Comparison of ENCODE assay signal across 8 mouse cellular contexts in genomic region chr13:49169448-49170207, GRCm38 (mm10). TPM values are rescaled to one million over a fixed set of nuclear protein-coding genes. Genes with fewer than 3 reads are reported as not detected.
DNase-seq lines count a peak whose midpoint lies in the region; ATAC-seq and TF ChIP-seq lines count a peak whose summit lies in the region.

No protein-coding gene starts in this region.

- 14% methylated on average over 17 of the region's 17 CpGs for WGBS in heart, embryonic 12.5 days
- 17% methylated on average over 17 of the region's 17 CpGs for WGBS in kidney, postnatal 0 days
- WGBS in liver, embryonic 12.5 days (ENCODE audit: insufficient replicate concordance) = 16% methylated on average over 17 of the region's 17 CpGs

- peaks cover 5% of the 10 kb centered on the region; the same call in 1 of the 2 replicates for H3K27me3 ChIP-seq in heart, embryonic 12.5 days (replicated peaks)
- no peaks in the 10 kb centered on the region for H3K27me3 ChIP-seq in kidney, postnatal 0 days (ENCODE audit: insufficient read depth, low read length)
- H3K27me3 ChIP-seq in liver, embryonic 12.5 days (replicated peaks) = peaks cover 22% of the 10 kb centered on the region; the same call in 1 of the 2 replicates
- H3K27me3 ChIP-seq in splenic B cell, adult 2 months (ENCODE audit: control insufficient read depth, insufficient read depth, low read length, poor library complexity, severe bottlenecking) = no peaks in the 10 kb centered on the region

- H3K36me3 ChIP-seq in heart, embryonic 12.5 days = no peaks in the 10 kb centered on the region
- H3K36me3 ChIP-seq in kidney, postnatal 0 days (ENCODE audit: insufficient read depth, low read length) = no peaks in the 10 kb centered on the region
- no peaks in the 10 kb centered on the region for H3K36me3 ChIP-seq in liver, embryonic 12.5 days
- H3K36me3 ChIP-seq in splenic B cell, adult 2 months (ENCODE audit: control insufficient read depth, insufficient read depth, low read length, poor library complexity, severe bottlenecking) = no peaks in the 10 kb centered on the region

- no peak overlapping the region for H3K4me3 ChIP-seq in embryonic fibroblast, embryonic 13.5 days (ENCODE audit: insufficient read depth, low read length)
- H3K4me3 ChIP-seq in heart, embryonic 12.5 days = no peak overlapping the region
- no peak overlapping the region for H3K4me3 ChIP-seq in kidney, postnatal 0 days (replicated peaks; ENCODE audit: low read depth, low read length)
- H3K4me3 ChIP-seq in liver, embryonic 12.5 days = no peak overlapping the region

- TF ChIP-seq POLR2A in embryonic fibroblast, embryonic 13.5 days (IDR thresholded peaks at IDR 0.05; ENCODE audit: low read depth, low read length) = no peak

- no peaks in the 10 kb centered on the region for H3K9me3 ChIP-seq in heart, embryonic 12.5 days (replicated peaks)
- no peaks in the 10 kb centered on the region for H3K9me3 ChIP-seq in kidney, postnatal 0 days (replicated peaks; ENCODE audit: low read length)
- H3K9me3 ChIP-seq in liver, embryonic 12.5 days (replicated peaks) = no peaks in the 10 kb centered on the region

- no peak overlapping the region for H3K4me2 ChIP-seq in heart, embryonic 12.5 days
- H3K4me2 ChIP-seq in kidney, postnatal 0 days (ENCODE audit: low read length) = no peak overlapping the region
- H3K4me2 ChIP-seq in liver, embryonic 12.5 days = no peak overlapping the region

- peak; percentile 81 for TF ChIP-seq CTCF in embryonic fibroblast, embryonic 13.5 days (IDR thresholded peaks at IDR 0.05; ENCODE audit: borderline replicate concordance, insufficient read depth, low read length)
- peak; percentile 96 for TF ChIP-seq CTCF in kidney, postnatal 0 days (IDR thresholded peaks at IDR 0.05; ENCODE audit: low read depth)

- ATAC-seq in heart, embryonic 12.5 days (ENCODE audit: insufficient number of reproducible peaks, low FRiP score) = peak; percentile 52; the same call in 1 of the 2 replicates
- peak; percentile 71 for ATAC-seq in kidney, postnatal 0 days (replicated peaks; ENCODE audit: low FRiP score, low read depth)
- ATAC-seq in liver, embryonic 12.5 days = 0 out of 2 replicates have a peak, but pooled peaks have one; percentile 49

- no peak overlapping the region for H3K9ac ChIP-seq in heart, embryonic 12.5 days
- H3K9ac ChIP-seq in kidney, postnatal 0 days (ENCODE audit: low read depth, low read length) = no peak overlapping the region
- no peak overlapping the region for H3K9ac ChIP-seq in liver, embryonic 12.5 days

- no peak overlapping the region for H3K27ac ChIP-seq in embryonic fibroblast, embryonic 13.5 days (ENCODE audit: insufficient read depth, low read length)
- no peak overlapping the region for H3K27ac ChIP-seq in heart, embryonic 12.5 days (ENCODE audit: poor library complexity, severe bottlenecking)
- H3K27ac ChIP-seq in kidney, postnatal 0 days = no peak overlapping the region
- no peak overlapping the region for H3K27ac ChIP-seq in liver, embryonic 12.5 days

- DNase-seq in 3134 (ENCODE audit: extremely low read depth, insufficient read length, low spot score) = peak; percentile 69
- peak; percentile 94 for DNase-seq in adrenal gland, postnatal 25 days
- peak; percentile 89 for DNase-seq in kidney, postnatal 0 days (ENCODE audit: low spot score)
- peak; percentile 89 for DNase-seq in neural tube, embryonic 10.5 days (ENCODE audit: extremely low spot score, low spot score)
- DNase-seq in splenic B cell, adult 2 months (ENCODE audit: low read depth, low spot score) = peak; percentile 75

- peaks cover 2% of the 10 kb centered on the region; the same call in 1 of the 2 replicates for H3K4me1 ChIP-seq in embryonic fibroblast, embryonic 13.5 days (ENCODE audit: control insufficient read depth, insufficient read depth, low read length)
- H3K4me1 ChIP-seq in heart, embryonic 12.5 days (replicated peaks) = peaks cover 18% of the 10 kb centered on the region
- no peaks in the 10 kb centered on the region for H3K4me1 ChIP-seq in kidney, postnatal 0 days (replicated peaks; ENCODE audit: insufficient read depth, low read length)
- no peaks in the 10 kb centered on the region for H3K4me1 ChIP-seq in liver, embryonic 12.5 days

RNA-seq across cellular contexts. Expression of gene Ninj1, which starts 17.7 kb away (rescaled TPM):
- total RNA-seq in adrenal gland, postnatal 25 days (2021) = 47.6 and 55.2 TPM in 2 replicates
- 27.6 and 28.6 TPM in 2 replicates for polyA plus RNA-seq in embryonic fibroblast, embryonic 13.5 days (2011; ENCODE audit: insufficient read length, low read depth, missing spikeins)
- polyA plus RNA-seq in heart, embryonic 12.5 days (2016; fragmentation: Nextera tagmentation; extraction: Ambion mirVana) = 51.0 and 55.8 TPM in 2 replicates
- polyA plus RNA-seq in kidney, postnatal 0 days (2015; fragmentation: Nextera tagmentation; extraction: Ambion mirVana) = 122 and 127 TPM in 2 replicates
- 41.5 and 42.6 TPM in 2 replicates for polyA plus RNA-seq in liver, embryonic 12.5 days (2016; fragmentation: Nextera tagmentation; extraction: Ambion mirVana)

RNA-seq across cellular contexts. Expression of gene Wnk2, which starts 21.8 kb away (rescaled TPM):
- total RNA-seq in adrenal gland, postnatal 25 days (2021) = 2.4 and 4.2 TPM in 2 replicates
- not detected in 2 replicates for polyA plus RNA-seq in embryonic fibroblast, embryonic 13.5 days (2011; ENCODE audit: insufficient read length, low read depth, missing spikeins)
- 0.89 and 1.4 TPM in 2 replicates for polyA plus RNA-seq in heart, embryonic 12.5 days (2016; fragmentation: Nextera tagmentation; extraction: Ambion mirVana)
- 0.50 and 0.60 TPM in 2 replicates for polyA plus RNA-seq in kidney, postnatal 0 days (2015; fragmentation: Nextera tagmentation; extraction: Ambion mirVana)
- polyA plus RNA-seq in liver, embryonic 12.5 days (2016; fragmentation: Nextera tagmentation; extraction: Ambion mirVana) = 0.11 and 0.14 TPM in 2 replicates

RNA-seq across cellular contexts. Expression of gene Card19, which starts 46.2 kb away (rescaled TPM):
- 52.0 and 60.3 TPM in 2 replicates for total RNA-seq in adrenal gland, postnatal 25 days (2021)
- 28.1 and 30.4 TPM in 2 replicates for polyA plus RNA-seq in embryonic fibroblast, embryonic 13.5 days (2011; ENCODE audit: insufficient read length, low read depth, missing spikeins)
- 76.4 and 81.2 TPM in 2 replicates for polyA plus RNA-seq in heart, embryonic 12.5 days (2016; fragmentation: Nextera tagmentation; extraction: Ambion mirVana)
- polyA plus RNA-seq in kidney, postnatal 0 days (2015; fragmentation: Nextera tagmentation; extraction: Ambion mirVana) = 71.3 and 77.0 TPM in 2 replicates
- 16.5 and 17.0 TPM in 2 replicates for polyA plus RNA-seq in liver, embryonic 12.5 days (2016; fragmentation: Nextera tagmentation; extraction: Ambion mirVana)
